Mouse (Mus musculus): ENCODE measurements around the gene Dync1i1.
A peak's percentile ranks its signal among the peaks of the same experiment; 100 is the strongest.
"Not testable (repeated sequence)": the region's sequence is repeated elsewhere in the genome, so short reads cannot be mapped to it uniquely, and the experiment has no call there.

Gene Dync1i1

DNA sequence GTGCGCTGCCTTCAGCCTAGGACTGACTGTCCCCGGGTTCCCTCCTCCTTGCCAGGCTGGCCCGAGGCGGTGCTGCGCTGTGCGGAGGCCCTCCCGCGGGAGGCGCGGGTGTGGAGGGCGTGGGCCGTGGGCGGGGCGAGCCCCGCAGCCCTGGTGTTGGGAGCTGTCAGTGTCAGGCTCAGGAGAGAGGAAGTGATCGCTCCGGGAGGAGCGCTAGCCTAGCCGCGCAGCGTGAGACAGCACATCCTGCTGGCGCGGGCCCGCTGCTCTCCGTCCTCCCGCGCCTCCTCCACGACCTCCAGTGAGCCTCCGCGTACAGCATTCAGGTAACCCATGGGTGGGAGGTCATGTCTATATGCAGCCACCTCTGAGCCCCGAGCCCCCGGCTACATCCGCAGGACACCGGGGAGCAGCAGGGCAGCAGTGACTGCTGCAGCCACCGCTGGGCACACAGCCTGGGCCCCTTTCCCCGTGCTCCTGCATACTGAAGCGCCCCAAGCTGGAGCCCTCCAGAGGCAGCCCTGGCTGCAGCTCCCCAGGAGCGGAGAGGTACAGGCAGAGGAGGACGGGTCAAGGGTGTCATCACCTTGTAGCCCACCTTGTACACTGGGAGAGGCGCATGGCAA, at the start of gene Dync1i1:
Dync1i1 (plus strand) TSS at position 29 of the 626 bp plus-strand sequence.
- DNase-seq = peak; percentile 47

DNA sequence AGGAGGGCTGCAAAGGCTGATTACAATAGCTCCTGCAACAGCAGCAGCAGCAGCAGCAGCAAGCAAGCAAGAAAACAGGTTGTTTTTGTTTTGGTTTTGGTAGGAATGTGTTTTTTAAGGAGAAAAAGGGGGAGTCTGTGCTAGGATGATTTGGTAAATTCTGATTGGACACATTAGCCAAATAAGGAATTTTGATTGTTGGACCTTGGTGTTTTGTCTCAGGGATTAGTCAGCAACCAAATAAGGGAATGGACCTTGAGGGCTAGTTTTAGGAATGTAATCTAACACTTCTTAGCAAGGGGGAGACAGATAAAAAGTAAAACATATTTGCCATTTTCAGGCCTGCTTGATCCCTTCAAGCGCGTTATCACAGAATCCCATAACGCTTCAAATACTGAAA, 45.7 kb upstream of the Dync1i1 start:
- DNase-seq = no peak

DNA sequence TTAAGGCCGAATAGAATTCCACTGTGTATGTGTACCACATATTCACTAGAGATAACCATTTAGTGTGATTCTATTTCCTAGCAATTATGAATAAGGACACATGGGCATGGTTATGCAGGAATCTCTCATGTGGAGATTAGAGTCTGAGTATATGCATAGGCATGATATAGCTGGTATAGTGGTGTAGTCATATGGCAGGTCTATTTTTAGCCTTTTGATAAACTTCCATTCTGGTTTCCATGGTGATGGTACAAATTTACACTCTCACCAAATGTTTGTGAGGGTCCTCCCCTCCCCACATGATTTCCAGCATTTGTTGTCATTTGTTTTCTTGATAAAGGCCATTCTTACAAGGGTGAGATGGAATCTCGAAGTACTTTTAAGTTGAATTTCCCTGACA, 23.6 kb upstream of the Dync1i1 start:
- DNase-seq = no peak

GRCm38 (mm10) chr6:5707894-5708293, 17.5 kb upstream of the Dync1i1 start:
- DNase-seq = not testable (repeated sequence)

- no peak for DNase-seq
Observed at GRCm38 (mm10) chr6:5710063-5710605, 15.3 kb upstream of the Dync1i1 start.

DNA sequence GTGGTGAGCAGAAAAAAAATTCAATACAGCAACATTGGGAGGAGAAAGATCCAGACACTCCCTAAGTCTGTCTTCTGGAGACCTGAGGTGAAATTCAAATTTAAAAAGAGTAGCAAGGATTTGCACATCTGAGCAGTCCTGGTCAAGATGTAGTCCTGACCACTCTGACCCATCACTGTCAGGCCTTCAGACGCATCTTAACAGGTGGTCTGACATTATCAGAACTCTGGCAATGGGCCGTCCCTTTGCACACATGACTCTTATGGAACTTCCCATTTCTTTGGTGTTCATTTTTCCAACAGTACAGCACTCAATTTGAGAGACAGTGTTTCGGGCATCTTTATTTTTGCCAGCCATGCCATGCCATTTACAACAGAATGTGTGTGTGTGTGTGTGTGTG, 12.8 kb upstream of the Dync1i1 start:
- no peak for DNase-seq

DNA sequence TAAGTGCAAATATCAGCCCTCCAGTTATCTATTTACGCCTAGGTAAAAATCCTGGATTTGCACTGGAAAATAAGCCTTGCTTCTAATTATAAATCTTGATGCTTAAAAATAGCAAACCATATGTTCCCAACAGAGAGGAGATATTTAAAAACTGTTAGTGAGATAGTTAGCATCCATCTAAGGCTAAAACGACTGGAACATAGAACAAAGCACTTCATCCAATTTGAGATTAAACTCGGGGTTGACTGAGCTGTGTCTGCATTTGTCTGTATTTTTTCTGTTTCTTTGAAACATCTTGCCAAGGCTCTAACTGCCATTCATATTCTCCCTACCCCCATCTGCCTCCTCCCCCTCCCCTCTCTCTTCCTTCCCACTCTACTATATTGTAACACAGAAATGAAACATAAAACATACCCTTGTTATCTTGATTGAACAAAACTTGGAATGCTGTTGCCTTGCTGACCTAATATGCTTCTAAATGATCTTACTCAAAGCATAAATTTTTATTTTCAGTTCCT, 10.3 kb upstream of the Dync1i1 start:
- DNase-seq = no peak

- DNase-seq = no peak
Observed at GRCm38 (mm10) chr6:5718955-5719354, 6.5 kb upstream of the Dync1i1 start.

DNA sequence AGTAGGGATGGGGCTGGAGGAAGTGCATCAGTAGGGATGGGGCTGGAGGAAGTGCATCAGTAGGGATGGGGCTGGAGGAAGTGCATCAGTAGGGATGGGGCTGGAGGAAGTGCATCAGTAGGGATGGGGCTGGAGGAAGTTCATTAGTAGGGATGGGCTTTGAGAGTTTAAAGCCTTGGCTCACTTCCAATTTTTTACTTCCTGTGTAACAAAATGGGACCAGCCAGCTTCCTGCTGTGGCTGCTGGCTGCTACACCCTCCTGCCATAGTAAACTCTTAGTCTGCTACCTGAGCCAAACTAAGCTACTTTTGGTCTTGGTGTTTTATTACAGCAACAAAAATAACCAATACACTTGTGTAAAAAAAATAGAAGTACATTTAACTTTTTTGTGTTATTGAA, 4.7 kb upstream of the Dync1i1 start:
- not testable (repeated sequence) for DNase-seq

DNA sequence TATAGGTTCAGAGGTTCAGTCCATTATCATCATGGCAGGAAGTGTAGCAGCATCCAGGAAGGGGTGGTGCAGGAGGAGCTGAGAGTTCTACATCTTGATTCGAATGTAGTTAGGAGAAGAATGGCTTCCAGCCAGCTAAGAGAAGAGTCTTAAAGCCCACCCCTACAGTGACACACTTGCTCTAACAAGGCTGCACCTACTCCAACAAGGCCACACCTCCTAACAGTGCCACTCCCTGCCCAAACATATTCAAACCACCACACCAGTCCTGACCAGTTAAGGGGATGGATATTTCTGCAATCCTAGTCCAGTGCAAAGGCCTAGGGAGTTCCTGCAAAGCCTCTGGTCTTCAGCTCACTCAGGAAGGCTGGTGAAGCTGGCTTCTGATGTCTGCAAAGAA, 1.5 kb upstream of the Dync1i1 start:
- DNase-seq = no peak

DNA sequence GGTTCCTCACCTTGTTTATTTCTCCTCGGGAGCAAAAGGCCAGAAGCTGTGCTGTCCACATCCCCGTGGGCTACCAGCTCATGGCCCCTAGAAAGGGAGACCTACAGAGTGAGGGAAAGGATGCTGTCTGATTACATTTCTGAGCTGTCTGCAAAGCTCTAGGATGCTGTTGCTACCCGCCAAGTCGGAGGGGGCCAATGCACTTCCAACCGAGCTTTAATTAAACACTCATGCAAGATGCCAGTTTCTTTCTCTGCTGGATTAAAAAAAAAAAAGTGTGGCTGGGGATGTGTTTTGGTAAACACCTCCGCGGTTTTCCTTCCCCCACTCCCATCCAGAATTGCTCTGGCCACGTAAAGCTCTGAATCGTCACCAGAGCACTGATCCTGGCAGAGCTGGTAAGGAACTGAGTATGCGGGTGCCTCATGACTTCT, 815 bp downstream of the Dync1i1 start:
- DNase-seq = no peak

DNA sequence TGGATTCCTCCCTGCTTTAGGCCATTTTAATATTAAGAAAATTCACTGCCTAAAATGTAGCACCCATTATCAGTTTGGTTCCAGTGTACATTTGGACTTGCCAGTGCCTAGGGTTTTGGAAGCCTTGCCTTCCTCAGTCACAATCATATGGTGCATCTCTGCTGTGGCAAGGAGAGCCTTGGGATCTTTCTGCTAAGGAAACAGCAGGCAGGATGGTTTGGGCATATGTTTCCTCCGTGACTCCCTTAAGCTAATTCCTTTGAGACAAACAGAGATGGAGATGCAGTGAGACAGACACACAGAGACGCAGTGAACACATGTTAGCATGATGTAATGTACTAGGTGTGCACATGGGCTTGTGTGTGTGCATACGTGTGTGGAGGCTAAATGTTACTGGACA, 7.8 kb downstream of the Dync1i1 start:
- no peak for DNase-seq

- DNase-seq = no peak
Observed at GRCm38 (mm10) chr6:5734398-5734797, 9.0 kb downstream of the Dync1i1 start.

GRCm38 (mm10) chr6:5734862-5735261, 9.4 kb downstream of the Dync1i1 start:
- no peak for DNase-seq

DNA sequence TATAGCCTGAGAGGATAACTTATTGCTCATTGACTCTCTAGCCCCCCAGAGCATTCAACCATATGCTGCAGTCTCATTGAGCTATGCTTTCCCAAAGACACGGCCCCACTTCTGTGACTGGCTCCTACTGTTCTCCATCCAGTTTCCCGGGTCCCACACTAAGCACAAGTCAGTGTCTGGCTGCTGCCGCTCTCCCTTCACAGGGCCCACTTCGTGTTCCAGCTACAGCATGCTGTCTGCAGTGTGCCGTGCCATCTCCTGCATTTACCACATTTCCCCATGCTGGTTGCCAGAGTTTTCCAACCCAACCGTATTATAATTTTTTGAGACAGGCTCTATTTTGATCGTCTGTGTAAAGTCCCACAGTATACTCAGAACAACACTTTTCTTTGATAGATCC, 14.3 kb downstream of the Dync1i1 start:
- no peak for DNase-seq

- DNase-seq = no peak
Observed at GRCm38 (mm10) chr6:5741395-5742032, 16.1 kb downstream of the Dync1i1 start.

GRCm38 (mm10) chr6:5750079-5750711, 24.8 kb downstream of the Dync1i1 start:
- no peak for DNase-seq

DNA sequence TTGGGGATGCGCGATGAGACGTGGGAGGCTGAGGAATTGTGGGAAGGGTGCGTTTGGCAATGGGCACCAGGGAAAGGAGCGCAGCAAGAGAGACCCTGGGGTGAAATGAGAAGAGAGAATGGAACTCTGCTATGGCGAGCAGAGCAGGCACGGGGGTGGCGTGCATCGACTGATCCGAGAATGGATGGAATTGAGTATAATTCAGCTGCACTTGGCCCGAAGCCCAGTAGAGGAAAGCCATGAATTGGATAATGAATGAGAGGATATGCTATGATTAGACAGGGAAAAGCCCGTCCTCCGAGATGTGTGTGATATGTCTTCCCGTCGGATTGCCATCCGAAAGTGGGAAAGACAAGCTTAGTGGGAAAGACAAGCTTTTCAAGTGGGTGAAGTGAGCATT, 26.7 kb downstream of the Dync1i1 start:
- DNase-seq = peak; percentile 24

GRCm38 (mm10) chr6:5752617-5753016, 27.2 kb downstream of the Dync1i1 start:
- no peak for DNase-seq

DNA sequence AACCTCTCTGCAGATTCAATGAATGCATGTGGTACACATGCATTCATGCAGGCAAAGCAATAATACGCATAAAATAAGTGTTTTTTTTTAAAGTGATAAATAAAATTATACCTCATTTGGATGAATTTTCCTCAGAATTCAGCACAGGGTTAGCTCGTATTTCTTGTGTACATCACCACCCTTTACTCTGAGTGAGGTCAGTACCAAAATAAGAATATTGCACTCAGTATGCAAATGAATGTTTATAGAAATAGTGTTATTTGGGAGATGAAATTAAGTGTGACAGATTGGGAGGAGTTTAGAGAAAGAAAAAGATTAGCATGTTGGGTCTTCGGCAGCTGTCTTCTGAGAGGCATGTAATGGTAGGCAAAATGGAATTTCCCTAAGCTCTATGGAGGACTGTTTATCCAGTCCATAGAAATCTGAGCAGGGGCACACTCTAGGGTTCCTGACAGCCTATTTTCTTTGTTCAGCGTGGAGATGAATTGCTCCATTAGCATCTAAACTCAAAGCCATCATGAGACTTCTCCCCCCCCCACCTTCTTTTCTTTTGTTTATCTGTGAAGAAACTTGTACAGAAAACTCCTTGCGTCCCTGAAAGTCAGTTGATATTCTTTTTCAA, 31.2 kb downstream of the Dync1i1 start:
- no peak for DNase-seq

DNA sequence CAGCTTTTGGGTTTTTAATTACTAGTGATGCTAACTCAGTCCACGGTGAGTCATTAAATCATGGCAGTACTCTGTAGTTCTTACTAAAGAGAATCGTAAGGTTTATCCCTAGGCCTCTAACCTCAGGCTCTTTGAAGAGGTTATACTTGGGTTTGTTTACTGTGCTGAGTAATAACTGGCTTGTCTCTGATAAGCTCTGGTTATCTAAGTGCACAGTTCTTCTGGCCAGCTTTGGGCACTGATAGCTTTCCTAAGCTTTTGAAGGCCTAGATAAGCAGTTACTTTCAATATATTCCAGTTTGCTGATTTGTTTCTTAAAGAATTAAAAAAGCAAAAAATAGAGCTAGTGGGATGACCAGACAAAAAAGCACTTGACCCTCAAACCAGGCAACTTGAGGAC, 37.5 kb downstream of the Dync1i1 start:
- no peak for DNase-seq

GRCm38 (mm10) chr6:5768576-5768975, 43.1 kb downstream of the Dync1i1 start:
- no peak for DNase-seq

- no peak for DNase-seq
Observed at GRCm38 (mm10) chr6:5770283-5770682, 44.8 kb downstream of the Dync1i1 start.

All from kidney, postnatal 14 days (tissue).